Mouse (Mus musculus) kidney, postnatal 14 days (tissue): ENCODE results near the gene Ppp1r14a.

ENCODE experiments used
- DNase-seq: peaks from one replicate; pipeline ENCODE4 v3.0.0; 2022; ENCODE audit warnings: mixed read lengths

The Ppp1r14a gene

DNA sequence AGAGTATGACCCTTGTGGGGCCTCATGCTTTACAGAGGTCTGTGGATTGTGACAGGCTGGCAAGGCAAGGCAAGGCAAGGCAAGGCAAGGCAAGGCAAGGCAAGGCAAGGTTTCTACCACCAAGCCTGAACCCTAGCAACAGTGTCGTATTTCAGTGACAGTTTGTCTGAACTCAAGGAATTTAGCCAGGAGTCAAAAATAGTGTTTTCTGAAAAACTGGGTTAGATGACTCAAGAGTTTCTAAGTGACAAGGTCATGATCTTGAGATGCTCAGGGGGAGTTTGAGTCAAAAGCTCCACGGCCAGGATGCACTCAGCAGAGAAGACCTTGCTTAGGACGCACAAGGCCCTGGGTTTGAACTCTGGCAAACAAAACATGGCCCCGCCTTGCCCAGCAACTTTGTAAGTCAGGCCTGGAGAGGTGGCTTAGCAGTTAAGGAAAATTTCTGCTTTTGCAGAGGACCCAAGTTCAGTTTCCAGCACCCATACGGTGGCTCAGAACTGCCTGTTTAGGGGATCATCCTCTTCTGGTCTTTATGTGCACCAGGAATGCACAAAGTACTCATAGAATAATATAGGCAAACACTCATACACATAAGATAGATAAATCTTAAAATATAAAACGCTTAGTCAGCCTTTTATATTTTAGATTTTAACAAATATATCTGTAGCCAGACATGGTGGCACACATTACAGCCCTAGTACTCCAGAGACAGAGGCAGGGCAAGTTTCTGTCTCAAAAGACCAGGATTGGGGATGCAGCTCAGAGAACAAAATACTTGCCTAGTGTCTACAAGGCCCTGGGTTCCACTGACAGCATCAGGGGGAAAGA lies 46.9 kb downstream of the Ppp1r14a start:
- DNase-seq, result no peak

DNA sequence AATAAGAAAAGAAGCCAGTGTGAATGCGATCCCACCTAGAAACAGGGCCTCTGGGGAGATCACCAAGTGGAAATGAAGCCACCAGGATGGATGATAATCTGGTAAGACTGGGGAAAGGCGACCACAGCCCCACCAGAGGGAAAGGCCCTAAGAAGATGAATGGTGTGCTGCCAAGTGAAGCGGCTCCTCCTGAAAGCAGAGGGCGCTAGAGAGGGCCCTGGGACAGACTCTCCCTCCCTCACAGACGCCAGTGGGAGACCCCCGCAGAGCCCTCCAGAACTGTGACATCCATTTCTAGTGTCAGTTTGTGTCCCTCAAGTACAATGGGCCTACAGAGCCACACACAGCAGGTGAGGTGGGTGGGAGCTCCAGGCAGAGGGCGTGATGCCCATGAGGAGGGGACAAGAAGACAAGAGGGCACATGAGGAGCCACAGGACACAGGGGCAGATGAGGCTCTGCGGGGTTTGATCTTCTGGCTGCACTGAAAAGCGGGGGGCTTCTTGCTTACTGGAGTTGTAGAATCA lies 47.7 kb downstream of the Ppp1r14a start:
- no peak for DNase-seq

DNA sequence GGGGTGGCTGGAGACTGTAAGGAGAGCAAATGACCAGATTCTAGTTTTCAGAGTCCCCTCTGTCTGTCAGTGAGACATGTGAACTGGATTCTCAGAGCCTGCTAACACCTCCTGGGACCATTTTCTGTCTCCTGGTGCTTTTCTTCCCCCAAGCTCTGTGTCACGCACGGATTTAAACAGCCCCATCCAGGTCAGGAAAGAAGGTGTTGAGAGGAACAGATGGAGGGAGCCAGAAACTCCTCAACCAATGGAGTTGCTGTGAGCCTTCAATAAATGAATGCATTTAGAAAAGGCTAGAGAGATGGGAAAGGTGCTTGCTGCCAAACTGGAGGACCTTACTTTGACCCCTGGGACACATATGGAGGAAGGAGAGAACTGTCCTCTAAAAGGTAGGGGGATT lies 48.7 kb downstream of the Ppp1r14a start:
- no peak for DNase-seq

DNA sequence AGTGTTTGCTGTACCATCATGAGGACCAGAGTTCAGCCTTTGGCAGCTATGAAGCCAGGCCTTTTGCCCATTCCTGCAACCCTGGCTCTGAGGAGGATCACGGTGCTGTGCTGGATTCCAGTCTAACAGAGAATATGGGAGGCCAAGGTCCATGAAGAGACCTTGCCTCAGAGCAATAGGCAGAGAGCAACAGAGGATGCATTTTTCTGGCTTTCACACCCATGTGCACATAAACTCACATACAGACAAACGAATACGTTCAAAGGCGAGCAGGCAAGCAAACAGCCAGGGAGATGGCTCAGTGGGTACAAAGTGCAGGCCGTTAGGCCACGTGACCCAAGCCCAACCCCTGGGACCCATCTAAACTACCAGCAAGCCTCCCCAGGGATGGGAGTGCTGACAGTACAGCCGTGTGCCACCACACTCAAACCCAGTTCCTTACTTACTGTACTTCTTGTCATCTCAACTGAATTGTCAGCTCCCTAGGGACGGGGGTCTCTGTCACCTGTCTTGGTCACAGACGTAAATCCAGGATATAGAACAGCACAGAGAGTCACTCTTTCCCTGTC lies 49.3 kb downstream of the Ppp1r14a start:
- DNase-seq, result peak; percentile 51

DNA sequence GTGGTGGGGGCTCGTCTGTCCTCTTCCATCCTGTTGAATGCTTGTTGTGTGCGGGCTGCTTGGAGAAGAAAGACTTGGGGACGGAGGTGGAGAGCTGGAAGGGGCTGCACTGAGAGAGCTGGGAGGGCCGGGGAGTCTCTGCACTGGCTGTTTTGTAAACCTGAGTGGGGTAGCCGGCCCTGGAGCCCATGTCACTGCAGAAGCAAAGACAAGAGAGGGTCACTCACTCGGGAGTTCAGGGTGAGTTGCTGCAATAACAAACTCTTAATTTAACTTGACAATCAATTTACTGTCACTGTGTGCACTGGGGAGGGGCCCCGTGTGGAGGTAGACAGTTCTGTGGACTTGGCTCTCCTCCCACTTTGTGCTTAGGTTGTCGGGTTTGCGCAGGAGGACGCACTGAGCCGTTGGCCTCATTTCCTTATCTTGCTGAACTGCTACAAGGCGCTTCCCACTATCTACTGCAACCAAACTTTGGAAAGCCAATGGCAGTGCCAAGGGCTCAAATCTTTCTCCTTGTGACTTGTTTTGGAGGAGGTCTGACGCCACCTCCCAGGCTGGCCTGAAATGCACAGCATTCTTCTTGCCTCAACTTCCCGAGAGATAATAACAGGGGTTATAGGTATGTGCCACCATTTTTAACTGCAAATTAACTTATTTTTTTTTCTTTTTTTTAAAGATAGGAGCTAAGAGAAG lies 50.0 kb downstream of the Ppp1r14a start:
- DNase-seq, result no peak

DNA sequence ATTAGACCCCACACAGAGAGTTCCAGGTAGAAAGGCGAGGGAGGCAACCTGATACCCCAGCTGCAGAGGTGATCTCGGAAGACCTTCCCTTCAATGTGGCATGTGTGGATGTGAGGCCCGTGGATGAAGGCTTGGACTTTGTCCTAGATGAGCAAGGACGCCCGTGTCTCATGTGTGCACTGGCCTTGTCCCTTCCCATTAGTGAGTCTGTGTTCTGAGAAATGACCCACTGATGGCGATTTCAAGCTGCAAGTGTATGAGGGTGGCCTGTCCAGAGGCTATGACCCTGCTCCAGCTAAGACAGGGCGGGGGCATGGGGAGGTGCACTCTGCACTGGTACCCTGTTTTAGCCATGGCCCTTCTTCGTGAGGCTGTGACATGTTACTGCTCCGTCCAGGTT lies 51.1 kb downstream of the Ppp1r14a start:
- DNase-seq, result no peak

DNA sequence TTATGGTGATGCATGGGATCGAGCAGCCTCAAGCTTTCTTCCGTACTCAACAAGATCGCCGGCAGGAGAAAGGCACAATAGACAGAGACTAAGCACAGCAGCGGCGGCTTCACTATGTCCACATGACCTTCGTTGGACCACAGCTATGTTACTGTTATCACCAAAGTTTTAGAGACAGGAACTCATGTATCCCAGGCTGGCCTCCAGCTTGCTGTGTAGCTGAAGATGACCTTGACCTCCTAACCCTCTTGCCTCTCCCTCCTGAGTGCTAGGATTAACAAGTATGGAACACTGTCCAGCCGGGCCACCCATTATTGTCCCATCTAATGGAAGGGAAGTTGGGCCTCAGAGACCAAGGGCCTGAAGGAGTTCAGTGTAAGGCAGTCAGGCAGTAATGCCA lies 51.7 kb downstream of the Ppp1r14a start:
- DNase-seq, result no peak

DNA sequence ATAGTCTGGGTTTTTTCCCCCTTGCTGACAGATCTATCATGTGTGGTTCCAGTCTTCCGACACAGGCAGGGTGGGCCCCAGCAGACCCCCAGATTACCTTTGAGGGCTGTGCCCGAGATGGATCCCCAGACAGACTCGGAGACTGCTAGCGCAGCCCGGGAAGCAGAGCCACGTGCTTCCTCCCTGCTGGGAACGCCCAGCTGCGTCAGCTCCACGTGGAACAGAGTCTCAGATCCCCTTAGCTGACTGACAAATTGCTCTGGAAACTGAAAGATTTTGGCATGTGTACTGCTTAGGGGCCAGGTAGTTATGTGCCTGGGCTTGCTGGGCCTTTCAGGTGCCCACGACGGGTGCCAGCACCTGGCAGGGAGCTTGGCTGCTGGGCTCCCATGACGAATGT lies 52.6 kb downstream of the Ppp1r14a start:
- no peak for DNase-seq

DNA sequence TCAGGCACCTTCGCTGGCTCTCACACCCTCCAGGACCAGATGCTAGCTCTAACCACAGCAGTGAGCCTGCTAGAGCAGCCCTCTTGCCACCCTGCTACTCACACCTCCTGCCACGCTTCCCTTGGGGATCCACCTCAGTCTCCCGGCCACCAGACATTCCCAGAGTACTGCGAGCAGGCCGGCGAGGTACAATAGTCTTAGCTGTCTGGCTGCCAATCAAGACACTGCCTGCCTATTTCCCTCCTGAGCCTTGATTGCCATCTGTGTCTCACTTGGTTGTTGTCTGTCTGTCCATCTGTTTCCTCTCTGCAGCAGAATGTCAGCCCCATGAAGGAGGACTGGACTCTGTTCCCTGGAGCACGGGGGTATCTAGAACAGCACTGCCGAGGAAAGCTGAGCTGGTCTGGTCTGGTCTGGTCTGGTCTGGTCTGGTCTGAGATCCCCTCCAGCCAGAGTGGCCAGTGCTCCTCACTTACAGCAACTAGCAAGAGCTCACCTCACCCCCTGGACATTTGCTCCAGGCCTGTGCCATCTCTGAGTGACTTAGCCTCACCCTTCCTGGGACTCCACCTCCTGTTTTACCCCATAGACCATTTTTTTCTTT lies 53.5 kb downstream of the Ppp1r14a start:
- peak; percentile 23 for DNase-seq
